Mouse (Mus musculus) lung, adult 2 months (tissue): ENCODE results near the gene Nr3c2.

Source experiments
- CTCF ChIP-seq: fragments of 200-500 bp; IDR thresholded peaks from 2 replicates; pipeline ENCODE4 v1.5.1; 2011; ENCODE audit warnings: mild to moderate bottlenecking, low read length, control low read depth; ENCODE audit not compliant: insufficient read depth
- POLR2A ChIP-seq: fragments of 200-500 bp; IDR thresholded peaks from 2 replicates; pipeline ENCODE4 v1.6.1; 2011; ENCODE audit warnings: low read depth, mild to moderate bottlenecking, control low read depth, low read length, borderline replicate concordance; ENCODE audit errors: extremely low read depth

GRCm38 (mm10) chr8:77033706-77034464, 134.6 kb downstream of the Nr3c2 start:
- TF ChIP-seq CTCF: no peak
- TF ChIP-seq POLR2A: no peak
